Mouse (Mus musculus): Measurements from ENCODE around the gene Igdcc3.

DNA sequence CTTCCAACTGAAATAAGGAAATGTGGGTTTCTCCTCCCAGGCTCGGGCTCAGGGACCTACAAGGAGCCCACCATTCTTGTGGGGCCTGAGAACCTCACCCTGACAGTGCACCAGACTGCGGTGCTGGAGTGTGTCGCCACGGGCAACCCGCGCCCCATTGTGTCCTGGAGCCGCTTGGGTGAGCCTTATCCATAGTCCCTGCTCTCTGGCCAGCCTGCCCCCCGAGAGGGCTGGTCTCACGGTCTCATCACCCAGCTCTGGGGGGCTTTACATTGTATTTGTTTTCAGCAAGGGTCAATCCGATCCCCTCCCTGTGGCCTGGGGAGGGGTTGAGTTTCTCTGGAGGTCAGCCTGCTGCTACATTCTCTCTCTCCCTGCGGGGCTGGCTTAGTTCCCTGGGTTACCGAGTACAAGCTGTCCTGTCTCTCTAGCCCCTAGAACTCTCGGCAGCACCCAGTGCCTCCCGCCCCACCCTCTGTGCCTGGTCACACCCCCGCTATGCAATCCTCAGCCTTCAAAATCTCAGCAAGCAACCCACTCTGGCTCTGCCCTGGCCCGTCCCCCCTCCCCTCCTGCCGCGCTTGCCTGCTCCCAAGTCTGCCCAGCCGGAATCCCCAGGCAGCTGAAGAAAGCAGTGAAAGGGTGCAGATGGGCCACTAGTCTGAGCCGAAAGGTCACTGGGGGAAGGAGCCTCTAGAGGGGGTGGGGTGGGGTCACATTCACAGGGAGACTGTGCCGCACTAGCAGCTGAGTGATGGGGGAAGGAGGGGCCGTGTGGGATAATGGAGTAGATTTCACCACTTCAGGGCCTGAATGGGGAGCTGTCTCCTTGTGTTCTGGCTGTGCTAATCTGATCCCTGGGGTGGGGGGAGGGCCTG is 37.6 kb downstream of the Igdcc3 start:
- TF ChIP-seq POLR2A (IDR thresholded peaks at IDR 0.05; ENCODE audit: low read depth, low read length) (no peak), CTCF (IDR thresholded peaks at IDR 0.05; ENCODE audit: extremely low read depth, insufficient read depth, insufficient read length, insufficient replicate concordance) (no peak)

All from spleen, adult 2 months (tissue).